Mouse (Mus musculus) neural tube, embryonic 11.5 days (tissue): ENCODE measurements at regions not wholly inside any gene's neighbourhood (a gene's known extent, or its start where the extent isn't known, plus 50 kb on each side); places are given as distances from the start of the nearest gene placed in this dataset.

Source experiments
- ATAC-seq: fragments of 200-750 bp; cut with Nextera tagmentation; 2 replicates; pipeline ENCODE4 v1.8.0; 2017; ENCODE audit warnings: moderate number of reproducible peaks, mild to moderate bottlenecking, moderate TSS enrichment, moderate library complexity; ENCODE audit not compliant: insufficient read depth, low FRiP score, low TSS enrichment
- DNase-seq: peaks from one replicate; pipeline ENCODE4 v3.0.0-alpha.2; 2015; ENCODE audit warnings: low spot score
- H3K27ac ChIP-seq: fragments of 300-500 bp; sonication (generic); 2 replicates; pipeline ENCODE4 v1.5.1; 2014; ENCODE audit warnings: low read depth, mild to moderate bottlenecking, low read length
- H3K27me3 ChIP-seq: fragments of 300-500 bp; sonication (generic); 2 replicates; pipeline ENCODE4 v1.6.1; 2014; ENCODE audit warnings: mild to moderate bottlenecking, low read length, mixed read lengths; ENCODE audit not compliant: control insufficient read depth, insufficient read depth
- H3K36me3 ChIP-seq: fragments of 300-500 bp; sonication (generic); 2 replicates; pipeline ENCODE4 v1.6.1; 2014; ENCODE audit warnings: mild to moderate bottlenecking, low read length, moderate library complexity, mixed read lengths; ENCODE audit not compliant: control insufficient read depth, insufficient read depth
- H3K4me1 ChIP-seq: fragments of 300-500 bp; sonication (generic); 2 replicates; pipeline ENCODE4 v1.6.1; 2014; ENCODE audit warnings: low read length, mixed read lengths; ENCODE audit not compliant: control insufficient read depth, insufficient read depth
- H3K4me2 ChIP-seq: fragments of 300-500 bp; sonication (generic); 2 replicates; pipeline ENCODE4 v1.6.1; 2014; ENCODE audit warnings: low read depth, mild to moderate bottlenecking, moderate library complexity
- H3K4me3 ChIP-seq: fragments of 300-500 bp; sonication (generic); 2 replicates; pipeline ENCODE4 v1.5.1; 2014; ENCODE audit warnings: low read depth, low read length
- H3K9ac ChIP-seq: fragments of 300-500 bp; sonication (generic); 2 replicates; pipeline ENCODE4 v1.6.1; 2014; ENCODE audit warnings: mild to moderate bottlenecking, low read length
- H3K9me3 ChIP-seq: fragments of 300-500 bp; sonication (generic); 2 replicates; pipeline ENCODE4 v1.6.1; 2016; ENCODE audit warnings: low read length; ENCODE audit not compliant: control insufficient read depth
- WGBS: fragments of 180-500 bp; shearing (Covaris S2); extraction: QIAGEN DNeasy Blood & Tissue Kit; methylation state at CpG from one replicate; pipeline ENCODE4 v1.1.7; 2014; 5-methylcytosine and 5-hydroxymethylcytosine counted together

GRCm38 (mm10) chr6:97741427-97741826 is 65.4 kb upstream of the Mitf start:
- H3K27me3 ChIP-seq = no peaks in the 10 kb centered on the region
- H3K4me3 ChIP-seq = no peak overlapping the region
- no peak overlapping the region for H3K9ac ChIP-seq
- no peak for ATAC-seq
- H3K4me1 ChIP-seq = no peaks in the 10 kb centered on the region
- no peak overlapping the region for H3K4me2 ChIP-seq
- WGBS = 58% methylated on average over 13 of the region's 13 CpGs
- no peak for DNase-seq
- no peaks in the 10 kb centered on the region for H3K36me3 ChIP-seq
- no peak overlapping the region for H3K27ac ChIP-seq
- H3K9me3 ChIP-seq = no peaks in the 10 kb centered on the region

GRCm38 (mm10) chr6:97740851-97741201 is 66.0 kb upstream of the Mitf start:
- Histone ChIP-seq H3K27ac (no peak overlapping the region), H3K4me3 (no peak overlapping the region), H3K27me3 (no peaks in the 10 kb centered on the region), H3K9ac (no peak overlapping the region), H3K4me2 (no peak overlapping the region), H3K36me3 (no peaks in the 10 kb centered on the region), H3K4me1 (no peaks in the 10 kb centered on the region), H3K9me3 (no peaks in the 10 kb centered on the region)
- DNase-seq = peak; percentile 19
- ATAC-seq = no peak
- whole genome bisulfite sequencing = 58% methylated on average over 11 of the region's 11 CpGs

GRCm38 (mm10) chr6:97740107-97740850 is 66.6 kb upstream of the Mitf start:
- WGBS = 19% methylated on average over 13 of the region's 13 CpGs
- DNase-seq = peak; percentile 75
- Histone ChIP-seq H3K36me3 (no peaks in the 10 kb centered on the region), H3K27ac (no peak overlapping the region), H3K27me3 (no peaks in the 10 kb centered on the region), H3K9ac (no peak overlapping the region), H3K9me3 (no peaks in the 10 kb centered on the region), H3K4me3 (no peak overlapping the region), H3K4me2 (no peak overlapping the region), H3K4me1 (no peaks in the 10 kb centered on the region)
- no peak for ATAC-seq

- ATAC-seq = no peak
- WGBS = 69% methylated on average over 4 of the region's 4 CpGs
Observed at GRCm38 (mm10) chr6:97738846-97739245, 68.0 kb upstream of the Mitf start.

GRCm38 (mm10) chr6:97730835-97731234 is 76.0 kb upstream of the Mitf start:
- no peaks in the 10 kb centered on the region for H3K36me3 ChIP-seq
- ATAC-seq = no peak
- H3K27ac ChIP-seq = no peak overlapping the region
- H3K27me3 ChIP-seq = no peaks in the 10 kb centered on the region
- H3K9ac ChIP-seq = no peak overlapping the region
- H3K9me3 ChIP-seq = no peaks in the 10 kb centered on the region
- no peak overlapping the region for H3K4me2 ChIP-seq
- H3K4me3 ChIP-seq = no peak overlapping the region
- H3K4me1 ChIP-seq = no peaks in the 10 kb centered on the region
- DNase-seq = no peak

More at GRCm38 (mm10) chr6:97738846-97739245, 68.0 kb upstream of the Mitf start:
- Histone ChIP-seq H3K36me3 (no peaks in the 10 kb centered on the region), H3K9ac (no peak overlapping the region), H3K4me1 (no peaks in the 10 kb centered on the region), H3K4me3 (no peak overlapping the region), H3K4me2 (no peak overlapping the region), H3K27ac (no peak overlapping the region), H3K27me3 (no peaks in the 10 kb centered on the region), H3K9me3 (no peaks in the 10 kb centered on the region)
- DNase-seq = no peak

GRCm38 (mm10) chr6:97718184-97718910 is 88.5 kb upstream of the Mitf start:
- DNase-seq = no peak
- Histone ChIP-seq H3K36me3 (no peaks in the 10 kb centered on the region), H3K4me1 (no peaks in the 10 kb centered on the region), H3K27ac (peak overlapping the region; percentile 10; the same call in 1 of the 2 replicates), H3K9ac (no peak overlapping the region), H3K9me3 (no peaks in the 10 kb centered on the region), H3K4me2 (no peak overlapping the region), H3K4me3 (no peak overlapping the region), H3K27me3 (no peaks in the 10 kb centered on the region)
- 37% methylated on average over 6 of the region's 6 CpGs for WGBS
- no peak for ATAC-seq

DNA sequence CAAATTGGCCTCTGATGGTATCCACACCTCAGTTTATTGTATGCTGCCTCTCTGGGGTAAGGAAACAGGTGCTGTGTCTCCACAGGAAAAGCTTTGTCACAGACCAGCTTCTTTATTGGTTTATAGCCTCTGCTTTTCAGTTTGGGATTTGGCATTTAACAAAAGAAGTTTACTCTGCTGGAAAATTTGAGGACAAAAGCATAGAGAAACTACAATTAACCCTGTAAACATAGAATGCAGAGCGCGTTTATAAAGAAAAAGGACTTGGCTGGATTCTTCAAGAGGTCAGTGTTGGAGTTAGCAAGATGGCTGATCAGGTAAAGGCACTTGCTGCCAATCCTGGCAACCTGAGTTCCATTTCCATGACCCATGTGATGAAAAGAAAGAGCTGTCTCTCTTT is 90.1 kb upstream of the Frmd4b start:
- Histone ChIP-seq H3K9me3 (no peaks in the 10 kb centered on the region), H3K9ac (no peak overlapping the region), H3K4me2 (no peak overlapping the region), H3K27me3 (no peaks in the 10 kb centered on the region), H3K27ac (no peak overlapping the region), H3K4me1 (no peaks in the 10 kb centered on the region), H3K36me3 (no peaks in the 10 kb centered on the region), H3K4me3 (no peak overlapping the region)
- DNase-seq (no peak), ATAC-seq (no peak)
- WGBS = 45% methylated on average over 2 of the region's 2 CpGs

DNA sequence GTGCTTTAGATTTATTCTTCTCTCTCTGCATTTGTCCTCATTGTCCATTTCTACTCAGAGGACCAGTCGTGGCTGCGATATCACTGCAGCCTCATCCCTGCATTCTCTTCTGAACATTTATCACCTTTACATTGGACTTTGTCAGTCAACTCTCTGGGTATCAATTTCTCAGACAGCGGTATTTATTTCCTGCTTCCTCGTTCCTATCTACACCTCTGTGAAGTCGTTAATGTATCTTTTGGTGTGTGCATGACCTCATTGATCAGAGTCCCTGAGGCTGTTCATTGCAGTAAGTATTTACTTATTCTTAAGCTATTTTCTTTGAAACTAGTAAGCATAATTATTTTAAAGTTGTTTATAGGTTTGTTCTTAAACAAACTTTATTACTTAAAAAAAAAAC is 87.0 kb upstream of the Frmd4b start:
- DNase-seq (no peak), ATAC-seq (no peak)
- Histone ChIP-seq H3K27me3 (no peaks in the 10 kb centered on the region), H3K4me3 (no peak overlapping the region), H3K27ac (no peak overlapping the region), H3K9ac (no peak overlapping the region), H3K9me3 (no peaks in the 10 kb centered on the region), H3K4me1 (no peaks in the 10 kb centered on the region), H3K4me2 (no peak overlapping the region), H3K36me3 (no peaks in the 10 kb centered on the region)
- 92% methylated on average over 5 of the region's 5 CpGs for WGBS

DNA sequence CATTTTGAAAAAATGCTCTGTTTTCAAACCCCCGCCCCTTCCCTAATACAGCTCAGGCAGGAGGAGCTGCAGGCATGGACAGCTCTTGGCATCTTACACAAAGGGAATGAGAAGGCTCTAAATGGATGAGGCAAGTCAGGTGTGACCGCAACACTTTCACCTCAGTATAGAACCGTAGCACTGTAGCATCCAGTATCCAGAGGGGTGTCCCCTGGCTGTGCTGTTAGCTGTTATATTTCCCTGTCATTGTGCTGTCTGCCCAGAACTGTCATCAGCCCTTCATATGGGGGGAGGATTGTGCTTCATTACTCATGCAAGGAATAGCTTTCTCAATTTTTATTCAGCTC is 82.4 kb upstream of the Frmd4b start:
- no peak overlapping the region for H3K27ac ChIP-seq
- DNase-seq (no peak), ATAC-seq (no peak)
- no peaks in the 10 kb centered on the region for H3K9me3 ChIP-seq
- H3K36me3 ChIP-seq = no peaks in the 10 kb centered on the region
- H3K4me2 ChIP-seq = no peak overlapping the region
- H3K4me1 ChIP-seq = no peaks in the 10 kb centered on the region
- no peaks in the 10 kb centered on the region for H3K27me3 ChIP-seq
- WGBS = 93% methylated on average over 3 of the region's 3 CpGs
- H3K9ac ChIP-seq = no peak overlapping the region
- H3K4me3 ChIP-seq = no peak overlapping the region
